Mouse (Mus musculus) heart, postnatal 0 days (tissue): Measurements from ENCODE around the gene Catsperd.

ENCODE experiments used
- CTCF ChIP-seq: IDR thresholded peaks from 2 replicates; pipeline ENCODE4 v1.5.1; 2016; ENCODE audit warnings: antibody characterized with exemption, control low read depth, low read depth
- EP300 ChIP-seq: IDR thresholded peaks from 2 replicates; pipeline ENCODE4 v1.6.1; 2016; ENCODE audit warnings: antibody characterized with exemption, low read depth

DNA sequence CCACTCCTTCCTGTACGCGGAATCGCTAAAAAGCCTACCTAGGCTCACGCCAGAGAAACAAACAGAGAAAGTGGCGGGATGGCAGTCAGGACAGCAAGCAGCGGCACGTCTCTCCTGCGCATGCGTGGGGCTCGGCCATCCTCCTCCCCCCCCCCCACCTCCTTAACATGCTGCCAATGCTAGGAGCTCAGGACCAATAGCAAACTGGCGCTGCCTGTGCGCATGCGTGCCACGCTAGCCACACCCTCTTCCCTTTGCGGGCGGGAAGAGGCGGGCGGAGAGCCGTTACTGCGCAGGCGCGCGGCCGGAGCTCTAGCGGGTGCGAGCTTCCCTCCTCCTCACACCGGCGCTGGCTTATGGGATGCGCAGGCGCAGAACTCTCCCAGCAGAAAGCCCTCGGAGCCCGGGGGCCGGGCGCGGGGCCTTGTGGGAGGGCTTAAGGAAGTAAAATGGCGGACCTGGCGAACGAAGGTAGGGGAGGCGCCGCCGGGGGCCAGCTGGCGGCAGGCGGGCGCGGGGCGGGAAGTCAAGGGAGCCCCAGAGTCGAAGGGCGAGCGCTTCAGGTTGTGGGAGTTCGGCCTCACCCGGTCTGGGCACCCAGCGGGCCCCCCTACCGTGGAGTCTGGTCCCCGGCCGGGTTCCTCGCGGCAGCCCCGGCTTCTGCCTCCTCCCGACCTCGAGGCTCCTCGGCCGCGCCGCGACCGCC is 45.2 kb downstream of the Catsperd start, which contains the start of gene Ranbp3:
- TF ChIP-seq CTCF: no peak
- TF ChIP-seq EP300: no peak
